Mouse (Mus musculus): Measurements from ENCODE around the gene Gm47791.

Gene Gm47791

GRCm38 (mm10) chr1:82787414-82787813 is 16.4 kb upstream of the Gm47791 start:
- peak; percentile 57 for DNase-seq (ENCODE audit: low spot score)

GRCm38 (mm10) chr1:82785546-82785945 is 14.5 kb upstream of the Gm47791 start:
- no peak for DNase-seq (ENCODE audit: low spot score)

- DNase-seq (ENCODE audit: low spot score): no peak
Observed at GRCm38 (mm10) chr1:82783559-82783958, 12.5 kb upstream of the Gm47791 start.

GRCm38 (mm10) chr1:82779388-82779966 is 8.4 kb upstream of the Gm47791 start:
- DNase-seq (ENCODE audit: low spot score): no peak

- DNase-seq (ENCODE audit: low spot score): no peak
Observed at GRCm38 (mm10) chr1:82775293-82775692, 4.2 kb upstream of the Gm47791 start.

GRCm38 (mm10) chr1:82773208-82773607 is 2.2 kb upstream of the Gm47791 start:
- no peak for DNase-seq (ENCODE audit: low spot score)

- no peak for DNase-seq (ENCODE audit: low spot score)
Observed at GRCm38 (mm10) chr1:82772428-82772827, 1.4 kb upstream of the Gm47791 start.

- DNase-seq (ENCODE audit: low spot score): no peak
Observed at GRCm38 (mm10) chr1:82768269-82768668, 2.8 kb downstream of the Gm47791 start, which contains the start of gene Tm4sf20. Gene Tm4sf20 (minus strand): TSS chr1:82768461.

- no peak for DNase-seq (ENCODE audit: low spot score)
Observed at GRCm38 (mm10) chr1:82766641-82767040, 4.4 kb downstream of the Gm47791 start.

GRCm38 (mm10) chr1:82766227-82766626 is 4.8 kb downstream of the Gm47791 start:
- DNase-seq (ENCODE audit: low spot score): no peak

- DNase-seq (ENCODE audit: low spot score): no peak
Observed at GRCm38 (mm10) chr1:82762274-82762673, 8.8 kb downstream of the Gm47791 start.

GRCm38 (mm10) chr1:82761454-82762169 is 9.4 kb downstream of the Gm47791 start:
- DNase-seq (ENCODE audit: low spot score): no peak

- no peak for DNase-seq (ENCODE audit: low spot score)
Observed at GRCm38 (mm10) chr1:82759520-82759919, 11.5 kb downstream of the Gm47791 start.

- no peak for DNase-seq (ENCODE audit: low spot score)
Observed at GRCm38 (mm10) chr1:82747714-82748452, 23.2 kb downstream of the Gm47791 start.

GRCm38 (mm10) chr1:82746408-82746807 is 24.6 kb downstream of the Gm47791 start:
- no peak for DNase-seq (ENCODE audit: low spot score)

- no peak for DNase-seq (ENCODE audit: low spot score)
Observed at GRCm38 (mm10) chr1:82743962-82744361, 27.1 kb downstream of the Gm47791 start.

- DNase-seq (ENCODE audit: low spot score): no peak
Observed at GRCm38 (mm10) chr1:82741539-82741938, 29.5 kb downstream of the Gm47791 start.

- no peak for DNase-seq (ENCODE audit: low spot score)
Observed at GRCm38 (mm10) chr1:82738066-82738465, 33.0 kb downstream of the Gm47791 start.

- DNase-seq (ENCODE audit: low spot score): no peak
Observed at GRCm38 (mm10) chr1:82733357-82733756, 37.7 kb downstream of the Gm47791 start.

- DNase-seq (ENCODE audit: low spot score): no peak
Observed at GRCm38 (mm10) chr1:82726482-82726881, 44.6 kb downstream of the Gm47791 start.

- DNase-seq (ENCODE audit: low spot score): no peak
Observed at GRCm38 (mm10) chr1:82725875-82726185, 45.2 kb downstream of the Gm47791 start.

GRCm38 (mm10) chr1:82725026-82725874 is 45.8 kb downstream of the Gm47791 start:
- no peak for DNase-seq (ENCODE audit: low spot score)
